Mouse (Mus musculus) heart, embryonic 14.5 days (tissue): ENCODE measurements around the gene Pard6a. TPM values are rescaled to one million over a fixed set of nuclear protein-coding genes. Genes with fewer than 3 reads are reported as not detected.

Experiments
- ATAC-seq: fragments of 200-750 bp; cut with Nextera tagmentation; 2 replicates; pipeline ENCODE4 v1.8.0; 2017; ENCODE audit warnings: low read depth, moderate TSS enrichment; ENCODE audit not compliant: insufficient number of reproducible peaks, insufficient read depth, low FRiP score
- H3K27ac ChIP-seq, 2 experiments: fragments of 200-500 bp in 1 of 2; fragments of 300-500 bp in 1 of 2; sonication (generic) in 1 of 2; replicated peaks in 1 of 2; 2 replicates each; pipeline ENCODE4 v1.5.1; 2012 to 2014; ENCODE audit warnings: low read depth in 2 of 2, low read length in 2 of 2, control low read depth in 1 of 2, mild to moderate bottlenecking in 1 of 2, mixed read lengths in 1 of 2; ENCODE audit not compliant: control insufficient read depth in 1 of 2, insufficient read depth in 1 of 2
- H3K27me3 ChIP-seq: fragments of 300-500 bp; sonication (generic); 2 replicates; pipeline ENCODE4 v1.6.1; 2014; ENCODE audit warnings: mild to moderate bottlenecking, low read length, control low read depth; ENCODE audit not compliant: control insufficient read depth, insufficient read depth
- H3K36me3 ChIP-seq: fragments of 300-500 bp; sonication (generic); 2 replicates; pipeline ENCODE4 v1.6.1; 2014; ENCODE audit warnings: mild to moderate bottlenecking, control low read depth, low read length, mixed read lengths; ENCODE audit not compliant: control insufficient read depth, insufficient read depth
- H3K4me1 ChIP-seq, 2 experiments: fragments of 200-500 bp in 1 of 2; fragments of 300-500 bp in 1 of 2; sonication (generic) in 1 of 2; 2 replicates each; pipeline ENCODE4 v1.6.1; 2012 to 2014; ENCODE audit warnings: low read length in 2 of 2, control low read depth in 1 of 2, mixed read lengths in 1 of 2; ENCODE audit not compliant: control insufficient read depth in 2 of 2, insufficient read depth in 2 of 2
- H3K4me2 ChIP-seq: fragments of 300-500 bp; sonication (generic); 2 replicates; pipeline ENCODE4 v1.6.1; 2014; ENCODE audit warnings: mild to moderate bottlenecking, low read length
- H3K4me3 ChIP-seq, 2 experiments: fragments of 200-500 bp in 1 of 2; fragments of 300-500 bp in 1 of 2; sonication (generic) in 1 of 2; 2 replicates each; pipeline ENCODE4 v1.5.1; 2012 to 2014; ENCODE audit warnings: low read length in 2 of 2, mild to moderate bottlenecking in 2 of 2, control low read depth in 1 of 2, low read depth in 1 of 2, moderate library complexity in 1 of 2; ENCODE audit not compliant: control insufficient read depth in 1 of 2, insufficient read depth in 1 of 2
- H3K9ac ChIP-seq: fragments of 300-500 bp; sonication (generic); 2 replicates; pipeline ENCODE4 v1.6.1; 2014; ENCODE audit warnings: mild to moderate bottlenecking, low read length
- H3K9me3 ChIP-seq: fragments of 300-500 bp; sonication (generic); 2 replicates; pipeline ENCODE4 v1.6.1; 2016; ENCODE audit warnings: low read length, control low read depth; ENCODE audit not compliant: control insufficient read depth
- WGBS: fragments of 180-500 bp; shearing (Covaris S2); extraction: QIAGEN DNeasy Blood & Tissue Kit; methylation state at CpG from one replicate; pipeline ENCODE4 v1.1.7; 2014; 5-methylcytosine and 5-hydroxymethylcytosine counted together
- polyA plus RNA-seq: library from polyadenylated mRNA; unstranded; fragments of >200 nt; fragmentation: Nextera tagmentation; extraction: Ambion mirVana; gene quantifications from 2 replicates; pipeline ENCODE4 v1.2.1, GENCODE M21; 2014

Gene Pard6a
- polyA plus RNA-seq, 1 experiment from 2014 or later: 17.3 TPM

DNA sequence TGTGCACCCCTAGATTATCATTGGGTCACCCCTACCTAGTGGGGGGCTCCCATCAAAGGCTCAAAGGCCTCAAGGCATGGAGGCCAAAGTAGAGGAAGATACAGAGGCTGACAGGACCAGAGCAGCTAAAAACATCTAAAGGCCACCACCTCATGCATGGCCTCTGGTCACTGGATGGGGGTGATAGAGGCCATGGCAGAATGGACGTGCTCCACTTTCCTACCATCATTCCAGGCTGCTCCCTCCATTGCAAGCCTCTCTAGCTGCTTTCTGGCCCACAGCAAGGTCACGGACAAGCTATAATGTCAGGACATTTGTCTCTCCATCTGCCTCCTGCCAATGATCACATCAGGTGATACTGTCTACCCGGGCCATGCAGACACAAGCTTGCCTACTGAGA is 11.3 kb downstream of the Pard6a start:
- Histone ChIP-seq H3K9ac (no peak overlapping the region), H3K27me3 (no peaks in the 10 kb centered on the region), H3K4me2 (no peak overlapping the region), H3K4me3 (no peak overlapping the region), H3K9me3 (no peaks in the 10 kb centered on the region), H3K4me1 (peaks cover 2 to 4% of the 10 kb centered on the region in 2 experiments; a peak in 1 of 4 replicates), H3K27ac (no peak overlapping the region), H3K36me3 (0 out of 2 replicates have a peak, but pooled peaks cover 10% of the 10 kb centered on the region)
- WGBS: 71% methylated on average over 3 of the region's 3 CpGs
- ATAC-seq: no peak

DNA sequence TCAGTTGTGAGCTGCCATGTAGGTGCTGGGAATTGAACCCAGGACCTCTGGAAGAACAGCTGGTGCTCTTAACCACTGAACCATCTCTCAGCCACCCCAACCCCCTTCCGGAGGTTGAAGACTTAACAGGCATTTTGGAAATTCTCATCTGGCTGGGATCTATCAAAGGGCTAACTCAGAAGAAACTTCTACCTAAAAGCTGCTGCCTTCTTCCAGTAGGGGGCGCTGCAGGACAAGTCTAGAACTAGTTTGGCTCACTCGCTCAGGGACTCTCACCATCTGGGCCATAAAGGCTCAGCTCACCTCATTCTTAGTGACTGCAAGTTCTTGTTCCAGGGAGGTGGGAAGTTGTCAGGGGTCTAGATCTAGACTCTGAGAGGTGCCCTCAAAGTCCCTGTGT is 13.2 kb downstream of the Pard6a start:
- ATAC-seq: no peak
- Histone ChIP-seq H3K4me1 (no peaks in the 10 kb centered on the region), H3K4me2 (no peak overlapping the region), H3K9ac (no peak overlapping the region), H3K27me3 (no peaks in the 10 kb centered on the region), H3K9me3 (no peaks in the 10 kb centered on the region), H3K4me3 (no peak overlapping the region), H3K27ac (peak overlapping the region in 1 of 2 experiments; percentile 25; a peak in 1 of 4 replicates), H3K36me3 (0 out of 2 replicates have a peak, but pooled peaks cover 10% of the 10 kb centered on the region)
- 11% methylated on average over 3 of the region's 3 CpGs for WGBS

- no peaks in the 10 kb centered on the region for H3K27me3 ChIP-seq
- no peak overlapping the region for H3K4me3 ChIP-seq
- H3K27ac ChIP-seq: peak overlapping the region in 1 of 2 experiments; percentile 44; a peak in 1 of 4 replicates
- 62% methylated on average over 6 of the region's 6 CpGs for WGBS
- no peak overlapping the region for H3K4me2 ChIP-seq
- H3K4me1 ChIP-seq: no peaks in the 10 kb centered on the region
- no peaks in the 10 kb centered on the region for H3K9me3 ChIP-seq
- ATAC-seq: no peak
- H3K9ac ChIP-seq: no peak overlapping the region
- H3K36me3 ChIP-seq: 0 out of 2 replicates have a peak, but pooled peaks cover 10% of the 10 kb centered on the region
Measured at GRCm38 (mm10) chr8:105715042-105715441, 14.1 kb downstream of the Pard6a start.

- no peak overlapping the region for H3K27ac ChIP-seq
- WGBS: 91% methylated on average over 15 of the region's 15 CpGs
- 0 out of 2 replicates have a peak, but pooled peaks cover 10% of the 10 kb centered on the region for H3K36me3 ChIP-seq
- no peak; the same call in 1 of the 2 replicates for ATAC-seq
- no peak overlapping the region for H3K4me2 ChIP-seq
- H3K27me3 ChIP-seq: no peaks in the 10 kb centered on the region
- H3K4me3 ChIP-seq: no peak overlapping the region
- H3K4me1 ChIP-seq: no peaks in the 10 kb centered on the region
- H3K9me3 ChIP-seq: no peaks in the 10 kb centered on the region
- no peak overlapping the region for H3K9ac ChIP-seq
Measured at GRCm38 (mm10) chr8:105716302-105716945, 15.5 kb downstream of the Pard6a start.

DNA sequence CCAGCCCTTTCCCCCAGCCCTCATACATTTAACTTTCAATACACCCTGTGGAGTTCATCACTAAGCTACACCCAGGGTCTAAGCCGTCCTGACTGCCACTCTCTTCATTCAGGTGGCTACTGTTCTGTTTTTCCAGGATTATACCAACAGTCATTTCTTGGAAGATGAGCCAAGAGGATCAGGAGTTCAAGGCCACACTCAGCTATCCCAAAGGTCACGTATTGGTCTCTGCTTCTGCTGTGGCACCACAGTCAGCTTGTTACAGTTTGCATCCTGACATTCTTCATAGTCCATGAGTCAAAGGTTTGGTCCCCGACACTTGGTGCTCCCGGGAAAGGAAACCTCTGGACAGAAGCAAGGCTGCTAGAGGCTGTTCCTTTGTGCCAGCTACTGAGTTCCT is 18.7 kb downstream of the Pard6a start:
- Histone ChIP-seq H3K4me3 (no peak overlapping the region), H3K4me2 (no peak overlapping the region), H3K27me3 (no peaks in the 10 kb centered on the region), H3K4me1 (no peaks in the 10 kb centered on the region), H3K36me3 (peaks cover 21% of the 10 kb centered on the region), H3K9me3 (no peaks in the 10 kb centered on the region), H3K27ac (no peak overlapping the region), H3K9ac (no peak overlapping the region)
- ATAC-seq: no peak
- 87% methylated on average over 4 of the region's 4 CpGs for WGBS

GRCm38 (mm10) chr8:105722861-105723260 is 21.9 kb downstream of the Pard6a start:
- H3K27me3 ChIP-seq: no peaks in the 10 kb centered on the region
- ATAC-seq: no peak
- H3K27ac ChIP-seq: no peak overlapping the region
- WGBS: 84% methylated on average over 9 of the region's 9 CpGs
- no peak overlapping the region for H3K4me2 ChIP-seq
- no peak overlapping the region for H3K9ac ChIP-seq
- H3K4me1 ChIP-seq: peaks cover 0 to 1% of the 10 kb centered on the region in 2 experiments; a peak in 1 of 4 replicates
- H3K4me3 ChIP-seq: no peak overlapping the region
- no peaks in the 10 kb centered on the region for H3K9me3 ChIP-seq
- peaks cover 17% of the 10 kb centered on the region for H3K36me3 ChIP-seq

DNA sequence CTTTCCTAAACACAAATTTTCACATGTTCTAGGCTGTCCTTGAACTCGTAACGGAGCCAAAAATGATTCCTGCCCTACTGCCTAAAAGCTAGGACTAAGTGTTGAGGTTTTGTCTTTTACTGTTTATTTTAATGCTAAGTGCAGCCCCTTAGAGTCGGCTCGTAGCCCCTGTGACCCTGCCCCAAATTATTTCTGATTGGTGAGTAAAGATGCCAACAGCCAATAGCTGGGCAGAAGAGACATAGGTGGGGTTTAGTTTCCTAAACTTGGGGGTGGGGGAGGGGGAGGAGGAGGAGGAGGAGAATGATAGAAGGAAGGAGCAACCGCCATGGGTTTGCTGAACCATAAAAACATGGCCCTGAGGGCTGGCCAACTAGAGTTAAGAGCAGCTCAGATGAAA is 24.8 kb downstream of the Pard6a start:
- Histone ChIP-seq H3K27me3 (no peaks in the 10 kb centered on the region), H3K4me2 (no peak overlapping the region), H3K4me3 (no peak overlapping the region), H3K4me1 (peaks cover 0 to 4% of the 10 kb centered on the region in 2 experiments; a peak in 1 of 4 replicates), H3K9ac (no peak overlapping the region), H3K36me3 (peaks cover 17% of the 10 kb centered on the region), H3K9me3 (no peaks in the 10 kb centered on the region), H3K27ac (no peak overlapping the region)
- no peak for ATAC-seq
- 80% methylated on average over 5 of the region's 5 CpGs for WGBS
